Mouse (Mus musculus) erythroblast, embryonic 14.5 days (primary cell): ENCODE data around the gene Arfgap3. TPM values are rescaled to one million over a fixed set of nuclear protein-coding genes. Genes with fewer than 3 reads are reported as not detected.

ENCODE experiments used
- H3K27me3 ChIP-seq: 2 replicates; pipeline ENCODE4 v1.6.1; 2012; ENCODE audit warnings: inconsistent platforms; ENCODE audit not compliant: control insufficient read depth
- H3K36me3 ChIP-seq: 2 replicates; pipeline ENCODE4 v1.6.1; 2012; ENCODE audit warnings: mild to moderate bottlenecking, inconsistent platforms; ENCODE audit not compliant: control insufficient read depth
- H3K4me1 ChIP-seq: 2 replicates; pipeline ENCODE4 v1.6.1; 2012; ENCODE audit warnings: inconsistent platforms; ENCODE audit not compliant: control insufficient read depth
- H3K4me3 ChIP-seq: replicated peaks from 2 replicates; pipeline ENCODE3; 2012; ENCODE audit warnings: moderate library complexity, mild to moderate bottlenecking, inconsistent platforms
- H3K9me3 ChIP-seq: 2 replicates; pipeline ENCODE4 v1.6.1; 2012; ENCODE audit warnings: low read length, inconsistent platforms, mixed read lengths; ENCODE audit not compliant: control insufficient read depth
- GATA1 ChIP-seq: IDR thresholded peaks from 2 replicates; pipeline ENCODE4 v1.6.1; 2012; ENCODE audit warnings: low read length, inconsistent platforms, mixed read lengths
- TAL1 ChIP-seq: IDR thresholded peaks from 3 replicates; pipeline ENCODE4 v1.6.1; 2012; ENCODE audit warnings: low read length, inconsistent platforms, mixed read lengths
- polyA plus RNA-seq: library from polyadenylated mRNA; stranded (reverse); fragments of >175 nt; gene quantifications from 2 replicates; pipeline ENCODE4 v1.2.3, GENCODE M21; 2012

The Arfgap3 gene
- polyA plus RNA-seq, 1 experiment: 3.3 TPM

GRCm38 (mm10) chr15:83349225-83349953, 658 bp downstream of the Arfgap3 start:
- Histone ChIP-seq H3K9me3 (no peaks in the 10 kb centered on the region), H3K4me3 (peak overlapping the region; percentile 78), H3K36me3 (peaks cover 39% of the 10 kb centered on the region), H3K27me3 (no peaks in the 10 kb centered on the region), H3K4me1 (peaks cover 53% of the 10 kb centered on the region)
- TF ChIP-seq TAL1 (no peak), GATA1 (no peak)

DNA sequence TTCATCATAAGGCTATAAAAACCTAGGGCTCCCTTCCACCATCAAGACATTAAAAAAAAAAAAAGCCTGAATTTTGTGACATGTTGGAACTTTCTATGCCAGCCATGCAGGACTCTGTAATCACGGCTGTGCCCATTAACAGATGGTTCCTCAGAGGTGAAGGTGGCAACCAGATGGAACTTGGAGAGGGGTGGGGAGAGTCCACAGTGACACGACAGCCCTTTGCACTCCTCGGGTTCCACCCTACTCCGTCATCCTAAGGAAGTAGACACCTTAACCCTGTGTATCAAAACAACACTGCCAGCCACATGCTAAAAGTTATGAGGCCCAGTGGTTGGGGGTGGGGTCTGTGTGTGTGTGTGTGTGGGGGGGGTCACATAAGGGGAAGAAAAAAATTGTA, 1.3 kb downstream of the Arfgap3 start:
- H3K36me3 ChIP-seq: peaks cover 37% of the 10 kb centered on the region
- TF ChIP-seq GATA1 (no peak), TAL1 (no peak)
- peaks cover 60% of the 10 kb centered on the region for H3K4me1 ChIP-seq
- H3K27me3 ChIP-seq: no peaks in the 10 kb centered on the region
- H3K9me3 ChIP-seq: no peaks in the 10 kb centered on the region
- H3K4me3 ChIP-seq: peak overlapping the region; percentile 78

- no peak overlapping the region for H3K4me3 ChIP-seq
- no peaks in the 10 kb centered on the region for H3K27me3 ChIP-seq
- peaks cover 61% of the 10 kb centered on the region for H3K36me3 ChIP-seq
- TF ChIP-seq GATA1: no peak
- TF ChIP-seq TAL1: no peak
- peaks cover 73% of the 10 kb centered on the region for H3K4me1 ChIP-seq
- no peaks in the 10 kb centered on the region for H3K9me3 ChIP-seq
These were observed 4.0 kb downstream of the Arfgap3 start for GRCm38 (mm10) chr15:83345898-83346529.

- Histone ChIP-seq H3K36me3 (peaks cover 71% of the 10 kb centered on the region), H3K9me3 (no peaks in the 10 kb centered on the region), H3K4me3 (peak overlapping the region; percentile 4), H3K4me1 (peaks cover 71% of the 10 kb centered on the region), H3K27me3 (no peaks in the 10 kb centered on the region)
- TF ChIP-seq GATA1 (no peak), TAL1 (no peak)
These were observed 5.1 kb downstream of the Arfgap3 start for GRCm38 (mm10) chr15:83344956-83345355.

DNA sequence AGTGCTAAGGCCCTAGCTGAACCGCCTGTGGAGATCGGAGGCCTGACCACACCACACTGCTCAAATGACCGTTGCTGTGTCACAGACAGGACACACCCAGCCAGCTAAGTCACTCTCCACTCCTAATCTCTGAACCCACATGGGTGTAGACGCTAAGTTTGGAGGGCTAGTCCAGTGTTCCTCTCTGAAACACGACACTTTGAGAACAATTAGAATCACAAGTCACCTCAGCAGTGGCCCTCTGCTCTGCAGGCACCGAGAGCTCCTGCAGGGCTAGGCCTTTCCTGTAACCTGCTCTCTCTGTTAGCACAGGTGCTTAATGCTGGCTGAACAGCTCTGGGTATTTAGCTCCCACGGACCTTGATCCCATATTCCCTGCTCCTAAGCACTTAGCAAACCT, 5.9 kb downstream of the Arfgap3 start:
- Histone ChIP-seq H3K9me3 (no peaks in the 10 kb centered on the region), H3K4me3 (peak overlapping the region; percentile 36), H3K36me3 (peaks cover 72% of the 10 kb centered on the region), H3K4me1 (peaks cover 68% of the 10 kb centered on the region), H3K27me3 (no peaks in the 10 kb centered on the region)
- TF ChIP-seq GATA1 (peak; percentile 49; the same call in 1 of the 2 replicates), TAL1 (peak; percentile 48; the same call in 2 of the 3 replicates)

GRCm38 (mm10) chr15:83338908-83339307, 11.1 kb downstream of the Arfgap3 start:
- TF ChIP-seq GATA1 (no peak), TAL1 (no peak)
- H3K9me3 ChIP-seq: no peaks in the 10 kb centered on the region
- H3K4me3 ChIP-seq: no peak overlapping the region
- no peaks in the 10 kb centered on the region for H3K27me3 ChIP-seq
- peaks cover 37% of the 10 kb centered on the region for H3K4me1 ChIP-seq
- peaks cover 81% of the 10 kb centered on the region for H3K36me3 ChIP-seq

DNA sequence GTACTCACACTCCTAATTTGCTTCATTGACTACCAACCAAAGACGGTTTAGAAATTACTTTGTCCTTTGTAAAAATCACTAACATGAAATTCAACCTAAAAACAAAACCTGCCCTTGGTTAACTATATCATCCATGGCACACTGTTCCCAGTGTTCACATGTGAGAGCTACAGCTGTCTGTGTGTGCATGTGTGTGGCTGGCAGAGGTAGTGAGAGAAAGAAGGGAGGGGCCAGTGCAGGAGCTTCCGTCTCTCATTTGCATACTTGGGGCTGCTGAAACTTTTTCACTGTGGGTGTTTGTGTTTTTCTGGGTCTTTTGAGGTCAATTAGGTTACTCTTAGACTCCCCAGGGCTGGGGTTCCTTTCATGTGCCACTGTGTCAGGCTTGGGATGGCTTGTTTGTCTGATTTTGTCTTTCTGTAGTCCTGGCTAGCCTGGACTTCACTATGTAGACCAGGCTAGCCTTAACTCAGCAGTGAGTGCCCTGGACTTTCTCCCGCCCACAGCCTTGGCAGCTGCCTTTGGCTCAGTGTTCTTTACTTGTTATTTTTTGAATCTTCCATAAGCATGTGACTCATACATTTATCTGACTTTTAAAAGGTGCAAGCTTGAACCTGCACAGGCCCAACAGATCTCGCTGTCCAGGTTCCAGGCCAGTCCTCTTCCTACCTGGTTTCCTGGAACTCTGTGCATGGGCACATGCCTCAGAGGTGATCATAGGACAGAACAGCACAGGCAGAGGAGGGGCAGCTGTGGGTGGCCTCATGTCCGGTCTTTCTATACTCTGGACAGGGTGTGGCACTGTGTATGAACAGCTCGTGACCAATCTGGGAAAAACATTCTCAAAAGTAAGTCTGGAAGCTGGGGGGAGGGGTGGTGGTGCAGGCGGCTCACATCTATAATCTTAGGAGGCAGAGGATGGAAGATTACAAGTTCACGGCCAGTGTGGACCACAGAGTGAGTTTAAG, 11.9 kb downstream of the Arfgap3 start:
- H3K4me3 ChIP-seq: no peak overlapping the region
- no peak for TF ChIP-seq GATA1
- H3K36me3 ChIP-seq: peaks cover 86% of the 10 kb centered on the region
- H3K9me3 ChIP-seq: no peaks in the 10 kb centered on the region
- no peaks in the 10 kb centered on the region for H3K27me3 ChIP-seq
- peaks cover 30% of the 10 kb centered on the region for H3K4me1 ChIP-seq

DNA sequence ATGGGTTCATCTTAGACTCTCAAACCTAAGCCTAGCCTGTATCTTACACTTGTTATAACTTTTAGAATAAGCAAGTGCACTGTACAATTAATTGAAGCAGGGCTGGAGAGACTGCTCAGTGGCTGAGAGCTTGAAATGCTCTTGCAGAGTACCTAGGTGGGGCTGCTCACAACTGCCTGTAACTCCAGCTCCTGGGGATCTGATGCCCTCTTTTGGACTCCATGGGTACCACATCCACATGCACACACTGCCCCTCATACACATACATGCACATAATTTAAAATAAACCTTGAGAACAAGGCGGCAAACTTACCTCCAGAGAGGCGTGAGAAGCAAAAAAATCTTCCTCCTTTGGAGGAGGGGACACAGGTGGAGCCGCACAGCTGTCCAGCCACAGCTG, 17.7 kb downstream of the Arfgap3 start:
- TF ChIP-seq GATA1: no peak
- no peak for TF ChIP-seq TAL1
- Histone ChIP-seq H3K27me3 (no peaks in the 10 kb centered on the region), H3K4me3 (no peak overlapping the region), H3K36me3 (peaks cover 90% of the 10 kb centered on the region), H3K4me1 (peaks cover 7% of the 10 kb centered on the region), H3K9me3 (no peaks in the 10 kb centered on the region)

DNA sequence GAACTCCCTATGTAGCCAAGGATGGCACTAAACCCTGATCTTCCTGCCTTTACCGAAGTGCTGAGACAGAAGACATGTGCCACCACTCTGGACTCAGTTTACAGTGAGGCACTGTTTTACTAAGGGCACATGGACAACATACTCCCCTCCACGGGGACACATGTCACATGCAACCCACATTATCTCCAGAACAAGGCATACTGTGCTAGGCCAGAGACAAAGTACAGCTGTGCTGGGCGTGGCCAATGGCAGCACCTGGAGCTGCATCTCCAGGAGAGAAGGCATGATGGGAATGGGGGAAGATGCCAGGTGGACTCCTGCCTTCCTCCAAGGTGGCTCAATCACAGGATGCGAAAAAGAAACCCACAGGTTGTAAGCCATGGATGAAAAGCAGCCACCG, 21.1 kb downstream of the Arfgap3 start:
- peaks cover 88% of the 10 kb centered on the region for H3K36me3 ChIP-seq

More for the DNA sequence above, 21.1 kb downstream of the Arfgap3 start:
- no peak for TF ChIP-seq TAL1
- no peak for TF ChIP-seq GATA1
- Histone ChIP-seq H3K4me3 (no peak overlapping the region), H3K4me1 (peaks cover 6% of the 10 kb centered on the region), H3K9me3 (no peaks in the 10 kb centered on the region), H3K27me3 (no peaks in the 10 kb centered on the region)
